Mouse (Mus musculus): ENCODE results near the gene Thoc6. TPM values are rescaled to one million over a fixed set of nuclear protein-coding genes. Genes with fewer than 3 reads are reported as not detected.

Gene Thoc6
- total RNA-seq (2021): 10 to 100 TPM; 24.8 to 28.8 TPM

- DNase-seq: peak; percentile 93
These were observed at the start of gene Thoc6, which contains the start of gene Hcfc1r1 for GRCm38 (mm10) chr17:23673424-23674073. Gene Thoc6, minus strand, starts transcription at chr17:23673882. Gene Hcfc1r1, plus strand, starts transcription at chr17:23673596.

GRCm38 (mm10) chr17:23722376-23723125 lies 48.9 kb upstream of the Thoc6 start, which contains the start of gene 1520401A03Rik:
Gene 1520401A03Rik, minus strand, starts transcription at chr17:23722783.
- no peak for DNase-seq

- no peak for DNase-seq
These were observed 48.2 kb upstream of the Thoc6 start for GRCm38 (mm10) chr17:23721886-23722285.

- no peak for DNase-seq
These were observed 45.8 kb upstream of the Thoc6 start for GRCm38 (mm10) chr17:23719455-23719854.

GRCm38 (mm10) chr17:23717003-23717402 lies 43.3 kb upstream of the Thoc6 start:
- DNase-seq: no peak

GRCm38 (mm10) chr17:23706212-23706611 lies 32.5 kb upstream of the Thoc6 start:
- DNase-seq: peak; percentile 81

GRCm38 (mm10) chr17:23705525-23706104 lies 31.9 kb upstream of the Thoc6 start:
- DNase-seq: no peak

- no peak for DNase-seq
These were observed 31.1 kb upstream of the Thoc6 start for GRCm38 (mm10) chr17:23704741-23705140.

GRCm38 (mm10) chr17:23703301-23703700 lies 29.6 kb upstream of the Thoc6 start:
- DNase-seq: no peak

GRCm38 (mm10) chr17:23700079-23700478 lies 26.4 kb upstream of the Thoc6 start:
- DNase-seq: peak; percentile 91

GRCm38 (mm10) chr17:23699131-23700077 lies 25.7 kb upstream of the Thoc6 start:
- DNase-seq: peak; percentile 58

GRCm38 (mm10) chr17:23695801-23696200 lies 22.1 kb upstream of the Thoc6 start:
- DNase-seq: no peak

- DNase-seq: no peak
These were observed 20.8 kb upstream of the Thoc6 start for GRCm38 (mm10) chr17:23694491-23694890.

- no peak for DNase-seq
These were observed 10.4 kb upstream of the Thoc6 start, which contains the start of gene Cldn9 for GRCm38 (mm10) chr17:23683856-23684672. Gene Cldn9, minus strand, starts transcription at chr17:23684026.

GRCm38 (mm10) chr17:23683226-23683625 lies 9.5 kb upstream of the Thoc6 start:
- no peak for DNase-seq

- DNase-seq: no peak
These were observed 8.8 kb upstream of the Thoc6 start for GRCm38 (mm10) chr17:23682530-23682929.

- DNase-seq: no peak
These were observed 8.4 kb upstream of the Thoc6 start for GRCm38 (mm10) chr17:23682092-23682491.

GRCm38 (mm10) chr17:23681086-23681485 lies 7.4 kb upstream of the Thoc6 start:
- no peak for DNase-seq

GRCm38 (mm10) chr17:23680336-23680735 lies 6.7 kb upstream of the Thoc6 start:
- no peak for DNase-seq

GRCm38 (mm10) chr17:23679127-23679835 lies 5.6 kb upstream of the Thoc6 start, which contains the start of gene Cldn6:
Gene Cldn6, plus strand, starts transcription at chr17:23679249.
- DNase-seq: no peak

All from heart, postnatal 4 days (tissue).